Mouse (Mus musculus) lung, adult 18-20 months (tissue): Measurements from ENCODE around the gene Ntrk3.
A peak's percentile ranks its signal among the peaks of the same experiment; 100 is the strongest.

Experiments
- DNase-seq, 2 experiments: peaks; one replicate each; pipeline ENCODE4 v3.0.0; 2022; ENCODE audit warnings: mixed read lengths in 2 of 2

The Ntrk3 gene

DNA sequence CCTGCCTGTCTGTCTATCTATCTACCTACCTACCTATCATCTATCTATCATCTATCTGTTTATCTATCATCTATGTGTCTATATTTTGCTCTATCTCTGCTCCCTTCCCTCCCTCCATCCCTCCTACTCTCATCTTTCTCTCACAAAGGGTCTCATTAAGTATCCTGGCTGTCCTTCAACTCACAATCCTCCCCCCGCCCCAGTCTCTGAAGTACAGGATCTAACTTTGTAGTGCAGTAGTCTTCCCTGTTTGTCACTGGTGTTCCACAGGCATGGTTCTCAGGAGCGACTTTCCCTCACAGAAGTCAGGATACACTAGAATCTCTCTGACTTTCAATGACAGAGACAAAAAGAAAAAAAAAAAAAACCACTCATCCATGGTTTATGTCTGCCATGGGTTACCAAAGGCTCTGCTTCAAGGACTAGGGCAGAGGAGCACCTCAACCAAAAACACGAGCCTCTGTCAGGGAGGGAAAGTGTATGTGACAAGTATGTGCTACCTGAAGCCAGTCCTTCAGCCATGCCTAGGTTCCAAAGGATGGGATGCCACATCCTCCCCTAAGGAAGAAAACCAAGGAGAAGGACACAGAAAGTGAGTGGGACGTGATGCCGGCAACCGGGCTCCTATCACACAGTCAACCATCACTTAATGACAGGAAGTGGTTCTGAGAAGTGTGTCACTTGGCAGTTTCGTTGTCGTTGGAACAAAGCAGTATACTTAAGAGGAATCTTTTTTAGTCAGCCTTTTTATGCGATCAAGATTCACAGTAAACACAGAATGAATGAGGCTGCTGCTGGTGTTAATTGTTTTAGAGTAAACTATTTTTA lies 16.6 kb downstream of the Ntrk3 start:
- no peak for DNase-seq

DNA sequence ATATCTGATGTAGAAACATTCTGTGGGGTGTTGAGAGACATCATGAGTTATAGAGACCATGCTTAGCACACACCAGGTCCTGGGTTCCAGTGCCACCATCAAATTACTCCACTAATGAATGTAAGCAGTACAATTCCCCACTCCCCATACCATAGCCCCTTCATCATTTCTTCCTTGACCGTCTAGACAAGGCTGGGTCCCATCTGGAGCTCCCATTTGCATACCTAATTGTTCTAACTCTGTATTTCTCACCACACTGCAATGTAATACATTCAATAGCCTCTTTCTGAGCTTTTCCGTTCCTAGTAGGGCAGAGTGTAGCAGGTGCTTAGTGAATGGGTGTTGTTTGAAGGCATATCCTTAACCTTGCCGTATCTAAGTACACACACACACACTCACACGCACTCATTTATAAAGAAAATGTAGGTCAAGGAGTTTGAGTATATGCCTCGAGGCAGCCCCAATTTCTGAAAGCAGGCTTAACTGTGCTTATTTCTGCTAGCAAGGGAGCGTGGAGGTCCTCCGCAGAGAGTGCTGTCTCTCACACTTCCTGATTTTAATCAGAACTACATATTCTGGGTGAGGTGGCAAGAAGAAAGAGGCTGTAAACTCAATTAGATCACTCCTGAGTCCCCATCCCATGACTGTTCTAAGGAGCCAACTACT lies 17.9 kb downstream of the Ntrk3 start:
- no peak for DNase-seq

DNA sequence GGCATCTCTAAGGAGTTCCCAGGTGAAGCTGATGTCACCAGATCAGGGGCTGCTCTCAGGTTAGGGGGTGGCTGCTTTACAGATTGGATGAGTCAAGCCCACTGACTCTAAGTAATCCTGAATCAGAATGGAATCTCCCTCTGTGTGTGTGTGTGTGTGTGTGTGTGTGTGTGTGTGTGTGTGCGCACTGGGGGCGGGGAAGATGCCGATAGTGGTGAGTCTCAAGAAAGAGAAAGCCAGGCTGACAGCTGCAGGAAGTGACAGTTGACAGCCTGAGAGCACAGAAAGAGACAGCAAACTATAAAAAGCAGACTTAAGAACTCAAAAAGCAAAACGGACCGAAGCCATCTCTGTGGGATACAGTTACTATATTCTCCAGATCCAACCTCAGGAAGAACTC lies 18.7 kb downstream of the Ntrk3 start:
- no peak for DNase-seq

- no peak for DNase-seq
Measured at GRCm38 (mm10) chr7:78718191-78718609, 19.6 kb downstream of the Ntrk3 start.

- no peak for DNase-seq
Measured at GRCm38 (mm10) chr7:78707708-78708107, 30.1 kb downstream of the Ntrk3 start.

DNA sequence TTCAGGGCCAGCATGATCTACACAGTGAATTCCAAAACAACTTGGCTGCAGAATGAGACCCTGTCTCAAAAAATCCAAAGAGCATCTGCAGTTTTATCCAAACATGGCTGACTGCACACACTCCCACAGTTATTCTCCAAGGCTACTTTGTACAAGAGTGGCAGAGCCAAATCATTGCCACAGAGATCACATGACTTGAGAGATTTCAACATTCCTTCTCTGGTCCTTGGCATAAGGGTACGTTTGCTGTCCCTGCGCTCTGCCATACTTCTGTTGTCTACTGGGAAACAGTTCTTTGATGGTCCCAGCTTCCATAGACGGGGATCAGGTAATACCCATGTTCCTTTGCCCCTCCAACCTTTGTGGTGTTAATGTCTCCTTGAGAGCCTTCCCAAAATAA lies 30.7 kb downstream of the Ntrk3 start:
- DNase-seq: no peak

GRCm38 (mm10) chr7:78702676-78703075 lies 35.1 kb downstream of the Ntrk3 start:
- no peak for DNase-seq

DNA sequence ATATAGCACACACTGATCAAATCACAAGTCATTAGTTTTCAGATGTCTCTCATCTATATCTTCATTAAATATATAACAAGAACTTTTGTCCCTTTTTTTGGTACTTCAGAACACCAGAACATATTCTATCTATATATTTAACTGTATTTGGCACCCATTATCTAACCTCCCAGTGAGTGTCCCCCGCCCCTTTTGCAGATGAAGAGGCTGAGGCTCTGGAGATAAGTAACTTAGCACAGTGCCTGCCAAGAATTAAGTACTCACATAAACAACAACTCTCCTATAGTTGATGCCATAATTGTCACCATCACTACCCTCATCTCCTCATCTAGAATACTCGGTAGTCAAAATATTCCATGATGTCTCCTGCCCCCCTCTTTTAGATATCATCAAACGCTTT lies 42.6 kb downstream of the Ntrk3 start:
- no peak for DNase-seq

DNA sequence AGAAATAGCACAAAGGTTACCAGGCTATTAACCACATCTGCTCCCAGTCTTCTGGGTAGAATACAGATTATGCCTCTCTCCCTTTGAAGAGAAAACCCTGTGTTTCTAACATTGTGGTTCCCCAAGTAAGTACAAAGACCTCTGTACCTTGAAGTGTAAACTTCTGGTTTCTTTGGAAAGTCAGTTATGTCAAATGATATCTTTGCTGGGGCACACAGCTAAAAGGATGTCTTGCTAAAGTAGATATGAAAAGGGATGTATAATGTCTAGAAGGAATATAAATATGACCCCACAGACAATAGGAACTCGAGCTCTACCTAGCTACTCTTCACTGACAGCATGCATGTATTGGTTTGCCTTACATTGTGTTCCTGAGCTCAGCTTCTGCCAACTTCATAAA lies 44.7 kb downstream of the Ntrk3 start:
- DNase-seq: no peak

- DNase-seq: no peak
Measured at GRCm38 (mm10) chr7:78690956-78691355, 46.9 kb downstream of the Ntrk3 start.

GRCm38 (mm10) chr7:78684943-78685342 lies 52.9 kb downstream of the Ntrk3 start:
- DNase-seq: no peak

- DNase-seq: no peak
Measured at GRCm38 (mm10) chr7:78680871-78681270, 56.9 kb downstream of the Ntrk3 start.

- no peak for DNase-seq
Measured at GRCm38 (mm10) chr7:78669407-78669806, 68.4 kb downstream of the Ntrk3 start.

DNA sequence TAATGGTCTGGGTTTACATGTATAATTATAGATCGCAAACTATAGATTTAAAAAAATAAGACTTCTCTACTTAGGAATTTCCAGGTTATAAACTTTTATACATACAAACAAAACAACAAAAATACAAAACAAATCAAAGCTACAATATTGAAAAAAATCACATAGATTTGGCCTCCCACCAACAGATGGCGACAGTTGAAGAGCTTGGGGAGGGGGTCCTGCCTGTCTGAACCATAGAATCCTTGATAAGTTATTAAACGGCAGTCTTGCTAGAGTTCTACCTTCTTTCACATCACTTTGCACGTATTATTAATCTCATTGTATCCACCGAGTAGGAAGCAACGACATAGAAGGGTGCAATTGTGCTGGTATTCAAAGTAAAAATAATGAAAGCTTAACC lies 68.9 kb downstream of the Ntrk3 start:
- no peak for DNase-seq

GRCm38 (mm10) chr7:78668003-78668635 lies 69.7 kb downstream of the Ntrk3 start:
- DNase-seq: no peak

DNA sequence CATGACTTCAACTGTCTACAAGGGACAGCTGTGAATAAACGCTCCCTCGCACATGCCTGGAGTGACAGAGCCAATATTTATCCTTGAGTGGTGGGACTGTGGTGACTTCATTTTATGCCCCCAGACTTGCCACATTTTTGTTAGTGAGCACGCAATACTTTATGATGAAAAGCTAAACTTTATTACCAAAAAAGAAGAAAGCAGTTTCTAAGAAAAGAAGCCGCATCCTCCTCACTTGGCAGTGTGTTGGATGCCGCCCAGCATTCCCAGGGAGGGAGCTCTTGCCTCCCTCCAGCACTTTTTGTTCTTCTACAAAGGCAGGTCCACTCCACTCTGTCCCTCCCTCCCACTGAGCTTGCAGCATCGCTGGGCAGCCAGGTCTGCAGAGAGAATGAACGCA lies 77.0 kb downstream of the Ntrk3 start:
- DNase-seq: no peak

DNA sequence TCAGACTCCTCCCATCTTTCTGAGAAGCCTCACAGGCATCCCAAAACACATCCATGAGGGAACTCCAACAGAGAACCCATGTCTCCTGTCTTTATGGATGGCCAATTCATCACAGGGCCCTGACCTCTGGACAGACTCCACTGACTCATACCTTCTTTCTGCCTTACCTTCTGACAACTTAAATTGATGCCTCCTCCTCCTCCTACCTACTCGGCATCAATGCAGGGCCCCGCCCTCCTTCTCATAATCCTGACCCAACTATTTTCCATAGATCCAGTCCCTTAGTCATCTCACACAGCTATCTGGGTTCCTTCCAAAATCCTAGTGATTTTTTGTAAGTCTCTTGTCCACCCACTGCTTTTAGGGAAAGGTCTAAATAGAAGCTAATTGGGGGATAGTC lies 78.0 kb downstream of the Ntrk3 start:
- DNase-seq: no peak

DNA sequence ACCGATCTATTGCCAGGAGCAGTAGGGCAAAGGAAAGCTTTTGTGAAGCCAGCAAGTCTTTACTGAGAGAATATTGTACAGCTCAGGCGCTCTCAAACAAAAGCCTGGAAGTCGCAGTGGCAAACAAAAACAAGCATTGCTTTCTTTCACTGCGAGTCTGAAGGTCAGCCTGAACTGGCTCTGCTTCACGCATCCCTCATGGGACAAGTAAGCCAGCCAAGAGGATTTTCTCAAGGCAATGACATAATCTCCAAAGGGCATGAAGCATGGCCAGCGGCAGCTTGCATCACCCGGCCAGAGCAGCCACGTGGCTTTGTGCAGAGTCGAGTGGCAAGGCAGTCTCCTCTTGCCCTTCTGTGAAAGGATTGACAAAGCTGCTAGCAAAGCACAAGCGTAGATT lies 79.8 kb downstream of the Ntrk3 start:
- DNase-seq: peak; percentile 6 to 16

GRCm38 (mm10) chr7:78656181-78656580 lies 81.6 kb downstream of the Ntrk3 start:
- DNase-seq: no peak

DNA sequence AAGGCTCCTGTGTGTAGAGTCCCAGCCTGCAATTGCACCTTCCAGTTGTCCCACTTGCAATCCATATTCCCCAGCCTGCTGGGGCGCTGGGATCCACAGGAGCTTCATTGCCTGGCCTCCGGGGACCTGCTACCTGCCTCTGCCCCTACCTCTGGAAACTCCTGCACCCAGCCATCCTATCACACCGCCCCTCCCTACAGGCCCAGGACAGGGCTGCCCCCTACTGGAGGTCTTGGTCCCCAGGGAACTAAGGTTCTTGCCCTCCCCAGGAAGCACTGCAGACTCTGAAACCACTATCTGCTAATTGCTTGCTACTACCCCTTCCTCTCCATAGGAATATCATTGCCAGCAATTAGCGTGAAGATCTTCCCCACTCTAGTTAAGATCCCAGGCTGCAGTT lies 84.1 kb downstream of the Ntrk3 start:
- no peak for DNase-seq

- no peak for DNase-seq
Measured at GRCm38 (mm10) chr7:78652296-78652695, 85.5 kb downstream of the Ntrk3 start.

- no peak for DNase-seq
Measured at GRCm38 (mm10) chr7:78651540-78651939, 86.3 kb downstream of the Ntrk3 start.

GRCm38 (mm10) chr7:78643667-78644066 lies 94.1 kb downstream of the Ntrk3 start:
- no peak for DNase-seq

- no peak for DNase-seq
Measured at GRCm38 (mm10) chr7:78623686-78624085, 114.1 kb downstream of the Ntrk3 start.
